Mouse (Mus musculus): Measurements from ENCODE around the gene Gm10282. TPM values are rescaled to one million over a fixed set of nuclear protein-coding genes. Genes with fewer than 3 reads are reported as not detected.
A peak's percentile ranks its signal among the peaks of the same experiment; 100 is the strongest.

The Gm10282 gene
- total and polyA plus RNA-seq, 2 experiments from 2014 or later, result 3.9 to 9.0 TPM

DNA sequence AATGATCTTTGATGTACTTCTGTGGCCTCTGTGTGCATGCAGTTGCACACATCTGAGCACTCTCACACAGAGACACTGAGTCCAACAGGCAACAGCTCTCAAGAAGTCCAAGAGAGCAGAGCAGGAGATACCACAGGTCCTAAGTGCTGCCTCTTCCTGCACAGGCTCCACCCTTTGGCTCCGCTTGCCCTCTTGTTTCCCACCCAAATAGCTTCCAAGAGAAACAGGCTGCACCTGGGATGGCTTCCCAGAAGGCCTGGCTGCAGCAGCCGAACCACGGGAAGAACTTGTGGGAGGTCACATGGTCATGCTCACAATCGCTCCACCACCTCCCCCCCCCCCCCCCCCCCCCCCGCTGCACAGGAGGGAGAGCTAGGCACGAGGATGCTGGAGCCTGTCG, 39.7 kb downstream of the Gm10282 start:
- H3K4me3 ChIP-seq (ENCODE audit: low read depth, low read length), result no peak overlapping the region
- TF ChIP-seq CTCF (IDR thresholded peaks at IDR 0.05), result no peak
- 78% methylated on average over 5 of the region's 7 CpGs for WGBS
- no peak overlapping the region for H3K4me2 ChIP-seq (ENCODE audit: low read depth, low read length, poor library complexity, severe bottlenecking)
- H3K9ac ChIP-seq (replicated peaks; ENCODE audit: low read length, poor library complexity, severe bottlenecking), result no peak overlapping the region
- ATAC-seq (ENCODE audit: low FRiP score) (no peak), DNase-seq (ENCODE audit: low spot score) (no peak)
- no peaks in the 10 kb centered on the region for H3K27me3 ChIP-seq (ENCODE audit: insufficient read depth, low read length)
- H3K27ac ChIP-seq (ENCODE audit: low read depth, low read length), result no peak overlapping the region
- no peaks in the 10 kb centered on the region for H3K9me3 ChIP-seq (ENCODE audit: low read length)
- no peaks in the 10 kb centered on the region for H3K36me3 ChIP-seq (ENCODE audit: insufficient read depth, low read length)
- no peaks in the 10 kb centered on the region for H3K4me1 ChIP-seq (ENCODE audit: insufficient read depth, low read length)

DNA sequence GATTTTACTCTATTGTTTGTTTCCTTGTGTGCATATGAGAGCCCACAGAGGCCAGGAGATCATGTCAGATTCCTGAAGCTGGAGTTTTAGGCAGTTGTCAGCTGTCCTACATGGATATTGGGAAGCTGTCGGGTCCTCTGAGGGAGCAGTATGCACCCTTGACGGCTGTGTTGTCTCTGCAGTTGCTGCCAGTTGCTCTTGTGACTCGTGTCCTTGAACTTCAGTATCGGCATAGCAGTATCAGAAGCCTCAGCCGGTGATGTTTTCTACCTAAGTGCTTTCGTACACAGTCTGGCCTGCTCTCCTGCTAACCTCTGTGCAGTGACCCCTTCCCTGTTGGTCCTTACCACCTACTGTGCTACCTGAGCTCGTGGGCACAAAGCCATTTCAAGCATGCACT, 41.6 kb downstream of the Gm10282 start:
- Histone ChIP-seq H3K4me2 (ENCODE audit: low read depth, low read length, poor library complexity, severe bottlenecking) (no peak overlapping the region), H3K27me3 (ENCODE audit: insufficient read depth, low read length) (no peaks in the 10 kb centered on the region), H3K27ac (ENCODE audit: low read depth, low read length) (no peak overlapping the region), H3K4me3 (ENCODE audit: low read depth, low read length) (no peak overlapping the region), H3K9ac (replicated peaks; ENCODE audit: low read length, poor library complexity, severe bottlenecking) (no peak overlapping the region), H3K4me1 (ENCODE audit: insufficient read depth, low read length) (no peaks in the 10 kb centered on the region), H3K36me3 (ENCODE audit: insufficient read depth, low read length) (no peaks in the 10 kb centered on the region), H3K9me3 (ENCODE audit: low read length) (no peaks in the 10 kb centered on the region)
- no peak for ATAC-seq (ENCODE audit: low FRiP score)
- TF ChIP-seq CTCF (IDR thresholded peaks at IDR 0.05), result no peak
- DNase-seq (ENCODE audit: low spot score), result no peak
- WGBS, result 76% methylated on average over 7 of the region's 7 CpGs

DNA sequence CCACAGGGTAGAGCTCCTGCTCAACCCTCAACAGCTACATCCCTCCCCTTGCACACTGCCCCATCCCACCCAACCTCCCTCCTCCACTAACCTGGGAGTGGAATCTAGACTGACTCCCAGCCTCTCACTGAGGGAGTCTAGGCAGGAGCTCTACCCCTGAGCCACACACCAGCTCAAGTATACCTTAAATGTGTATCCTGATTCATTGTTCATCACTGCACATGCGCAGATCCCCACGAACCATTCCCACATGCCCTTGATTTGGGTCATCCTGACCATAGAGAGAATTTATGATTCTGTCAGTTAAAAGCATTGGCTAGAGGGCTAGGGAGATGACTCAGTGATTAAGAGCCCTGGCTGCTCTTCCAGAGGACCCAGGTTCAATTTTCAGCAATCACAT, 42.3 kb downstream of the Gm10282 start:
- Histone ChIP-seq H3K9ac (replicated peaks; ENCODE audit: low read length, poor library complexity, severe bottlenecking) (no peak overlapping the region), H3K27ac (ENCODE audit: low read depth, low read length) (no peak overlapping the region), H3K4me2 (ENCODE audit: low read depth, low read length, poor library complexity, severe bottlenecking) (no peak overlapping the region), H3K4me1 (ENCODE audit: insufficient read depth, low read length) (no peaks in the 10 kb centered on the region), H3K4me3 (ENCODE audit: low read depth, low read length) (no peak overlapping the region), H3K9me3 (ENCODE audit: low read length) (no peaks in the 10 kb centered on the region), H3K36me3 (ENCODE audit: insufficient read depth, low read length) (no peaks in the 10 kb centered on the region), H3K27me3 (ENCODE audit: insufficient read depth, low read length) (no peaks in the 10 kb centered on the region)
- no peak for DNase-seq (ENCODE audit: low spot score)
- WGBS, result 97% methylated on average over 2 of the region's 2 CpGs
- no peak for ATAC-seq (ENCODE audit: low FRiP score)
- no peak for TF ChIP-seq CTCF (IDR thresholded peaks at IDR 0.05)

DNA sequence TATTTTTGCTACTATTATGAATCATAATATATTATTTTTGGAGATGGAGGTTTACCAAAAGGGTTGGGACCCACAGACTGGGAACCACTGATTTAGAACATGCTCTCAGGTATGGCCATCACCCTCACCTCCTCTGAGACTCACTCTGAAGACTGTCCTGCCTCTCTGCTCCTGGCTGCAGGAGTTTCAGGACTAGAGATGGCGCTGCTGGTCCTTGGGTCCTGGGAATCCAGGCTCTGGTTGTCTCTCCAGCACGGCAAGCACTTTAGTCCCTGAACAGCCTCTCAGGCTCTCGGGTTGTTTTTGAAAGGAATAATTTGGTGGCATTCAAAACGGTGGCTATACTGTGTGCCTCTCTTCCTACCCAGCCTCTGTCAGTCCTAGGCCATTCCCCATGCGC, 43.2 kb downstream of the Gm10282 start:
- no peaks in the 10 kb centered on the region for H3K27me3 ChIP-seq (ENCODE audit: insufficient read depth, low read length)
- H3K4me1 ChIP-seq (ENCODE audit: insufficient read depth, low read length), result no peaks in the 10 kb centered on the region
- H3K36me3 ChIP-seq (ENCODE audit: insufficient read depth, low read length), result no peaks in the 10 kb centered on the region
- H3K9me3 ChIP-seq (ENCODE audit: low read length), result no peaks in the 10 kb centered on the region
- H3K9ac ChIP-seq (replicated peaks; ENCODE audit: low read length, poor library complexity, severe bottlenecking), result no peak overlapping the region
- no peak for DNase-seq (ENCODE audit: low spot score)
- no peak overlapping the region for H3K27ac ChIP-seq (ENCODE audit: low read depth, low read length)
- H3K4me2 ChIP-seq (ENCODE audit: low read depth, low read length, poor library complexity, severe bottlenecking), result no peak overlapping the region
- 51% methylated on average over 5 of the region's 5 CpGs for WGBS
- no peak for ATAC-seq (ENCODE audit: low FRiP score)
- no peak overlapping the region for H3K4me3 ChIP-seq (ENCODE audit: low read depth, low read length)
- peak; percentile 47; the same call in 1 of the 2 replicates for TF ChIP-seq CTCF (IDR thresholded peaks at IDR 0.05)

DNA sequence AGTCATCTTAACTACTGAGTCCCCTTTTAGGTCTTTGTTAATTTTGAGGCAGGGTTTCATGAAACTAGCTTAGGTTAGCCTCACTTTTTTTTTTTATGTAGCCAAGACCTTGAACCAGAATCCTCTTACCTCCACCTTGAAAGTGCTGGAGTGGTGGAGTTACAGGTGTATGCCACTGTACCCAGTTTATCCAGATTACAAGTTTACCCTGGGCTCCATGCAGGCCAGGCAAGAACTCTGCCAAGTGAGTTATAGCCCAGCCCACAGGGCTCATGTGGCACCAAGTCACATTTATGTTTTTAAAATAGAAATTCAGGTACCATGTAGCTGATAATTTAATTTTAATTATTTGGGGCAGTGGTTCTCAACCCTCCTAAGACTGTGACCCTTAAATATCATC, 43.6 kb downstream of the Gm10282 start:
- H3K27me3 ChIP-seq (ENCODE audit: insufficient read depth, low read length), result no peaks in the 10 kb centered on the region
- ATAC-seq (ENCODE audit: low FRiP score), result no peak
- H3K4me3 ChIP-seq (ENCODE audit: low read depth, low read length), result no peak overlapping the region
- H3K9ac ChIP-seq (replicated peaks; ENCODE audit: low read length, poor library complexity, severe bottlenecking), result no peak overlapping the region
- no peaks in the 10 kb centered on the region for H3K36me3 ChIP-seq (ENCODE audit: insufficient read depth, low read length)
- no peak for DNase-seq (ENCODE audit: low spot score)
- no peak overlapping the region for H3K27ac ChIP-seq (ENCODE audit: low read depth, low read length)
- H3K4me2 ChIP-seq (ENCODE audit: low read depth, low read length, poor library complexity, severe bottlenecking), result no peak overlapping the region
- no peaks in the 10 kb centered on the region for H3K9me3 ChIP-seq (ENCODE audit: low read length)
- no peaks in the 10 kb centered on the region for H3K4me1 ChIP-seq (ENCODE audit: insufficient read depth, low read length)
- TF ChIP-seq CTCF (IDR thresholded peaks at IDR 0.05), result no peak

DNA sequence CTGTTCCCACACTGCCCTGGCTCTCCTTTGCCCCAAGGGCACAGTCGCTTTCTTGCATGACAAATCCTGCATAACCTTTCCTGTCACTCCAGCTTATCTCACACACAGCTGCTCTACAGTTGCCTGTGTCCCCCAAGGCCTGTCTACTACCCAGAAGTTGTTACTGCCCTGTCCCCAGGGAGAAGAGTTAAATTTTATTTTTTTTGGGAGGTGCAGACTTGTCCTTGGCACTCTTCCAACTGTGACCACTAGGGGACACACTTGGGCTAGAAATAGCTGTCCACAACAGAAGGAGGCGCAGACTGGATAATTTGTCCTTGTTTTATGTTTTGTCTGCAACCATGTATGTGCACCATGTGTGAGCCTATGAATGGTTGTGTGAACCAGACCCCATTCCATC, 44.0 kb downstream of the Gm10282 start:
- WGBS, result 22% methylated on average over 2 of the region's 2 CpGs
- Histone ChIP-seq H3K4me2 (ENCODE audit: low read depth, low read length, poor library complexity, severe bottlenecking) (no peak overlapping the region), H3K4me3 (ENCODE audit: low read depth, low read length) (no peak overlapping the region), H3K9ac (replicated peaks; ENCODE audit: low read length, poor library complexity, severe bottlenecking) (no peak overlapping the region), H3K9me3 (ENCODE audit: low read length) (no peaks in the 10 kb centered on the region), H3K4me1 (ENCODE audit: insufficient read depth, low read length) (no peaks in the 10 kb centered on the region), H3K27me3 (ENCODE audit: insufficient read depth, low read length) (no peaks in the 10 kb centered on the region), H3K36me3 (ENCODE audit: insufficient read depth, low read length) (0 out of 2 replicates have a peak, but pooled peaks cover under 1% of the 10 kb centered on the region), H3K27ac (ENCODE audit: low read depth, low read length) (no peak overlapping the region)
- DNase-seq (ENCODE audit: low spot score) (peak; percentile 81), ATAC-seq (ENCODE audit: low FRiP score) (peak; percentile 77)
- peak; percentile 93 for TF ChIP-seq CTCF (IDR thresholded peaks at IDR 0.05)

Measured in midbrain, postnatal 0 days (tissue).